8 mouse cellular contexts compared by ENCODE assay signal in genomic region chr11:97025721-97026344, GRCm38 (mm10). TPM values are rescaled to one million over a fixed set of nuclear protein-coding genes. Genes with fewer than 3 reads are reported as not detected.
DNase-seq lines count a peak whose midpoint lies in the region; ATAC-seq lines count a peak whose summit lies in the region.

No protein-coding gene starts in this region.

- intact Hi-C loops in gastrocnemius, postnatal 14 days (cut with DNase I; ENCODE audit: low total_unique reads) = loop anchor here (2.0 to 5.0 kb wide), 2 partner anchors 41 to 114 kb away; no protein-coding TSS in a partner anchor
- intact Hi-C loops in left cerebral cortex, postnatal 14 days (cut with DNase I) = loop anchor here (1.0 kb wide), 1 partner anchor 44 kb away; the partner anchor contains the start of gene Sp2

- peak; percentile 88 for DNase-seq in adipocyte (ENCODE audit: low spot score)
- peak; percentile 94 for DNase-seq in embryo, embryonic 10 days (ENCODE audit: low spot score)
- DNase-seq in gastrocnemius, postnatal 14 days = peak; percentile 86
- peak; percentile 82 to 87 for DNase-seq in left cerebral cortex, postnatal 14 days (ENCODE audit: low spot score in 2 of 2)
- peak; percentile 88 for DNase-seq in right cerebral cortex, postnatal 14 days
- DNase-seq in urinary bladder, postnatal 4 days (ENCODE audit: low spot score in 2 of 2) = peak; percentile 80 to 93

- peak; percentile 63 for ATAC-seq in inflammation-experienced regulatory T-cells, adult 6 months
- ATAC-seq in megakaryocyte-erythroid progenitor cell, adult 5-6 weeks (replicated peaks; ENCODE audit: low FRiP score, low TSS enrichment, poor library complexity, severe bottlenecking) = peak; percentile 67

RNA-seq across cellular contexts. Expression of gene Scrn2, which starts 3.9 kb away (rescaled TPM):
- total RNA-seq in gastrocnemius, postnatal 14 days (2021) = 10 to 100 TPM in 1 of 2 experiments, 1 to 10 TPM in 1; 8.9 to 10.4 TPM
- 1 to 10 TPM; 6.2 to 8.8 (median 6.5) TPM for polyA plus RNA-seq in inflammation-experienced regulatory T-cells, adult 6 months (2017; shearing (Covaris generic))
- 1 to 10 TPM; 2.7 to 3.0 TPM for total RNA-seq in left cerebral cortex, postnatal 14 days (2021)
- 12.4 and 17.7 TPM in 2 replicates for total RNA-seq in megakaryocyte-erythroid progenitor cell, adult 5-6 weeks (2014; fragmentation: Nextera tagmentation)
- total RNA-seq in megakaryocyte-erythroid progenitor cell, adult 5-6 weeks (2017) = 26.1 and 32.6 TPM in 2 replicates

RNA-seq across cellular contexts. Expression of gene Sp6, which starts 12.6 kb away (rescaled TPM):
- total RNA-seq in gastrocnemius, postnatal 14 days (2021) = under 1 TPM; 0.10 to 0.11 TPM
- polyA plus RNA-seq in inflammation-experienced regulatory T-cells, adult 6 months (2017; shearing (Covaris generic)) = 1 to 10 TPM in 1 of 3 experiments, under 1 TPM in 1, not detected in 1; 0.19 to 2.7 TPM
- total RNA-seq in left cerebral cortex, postnatal 14 days (2021) = 1 to 10 TPM; 2.6 to 2.7 TPM
- total RNA-seq in megakaryocyte-erythroid progenitor cell, adult 5-6 weeks (2014; fragmentation: Nextera tagmentation) = 0.28 TPM in 1 of 2 replicates, not detected in the other
- total RNA-seq in megakaryocyte-erythroid progenitor cell, adult 5-6 weeks (2017) = 0.38 TPM in 1 of 2 replicates, not detected in the other

RNA-seq across cellular contexts. Expression of gene Lrrc46, which starts 15.4 kb away (rescaled TPM):
- not detected for total RNA-seq in gastrocnemius, postnatal 14 days (2021)
- polyA plus RNA-seq in inflammation-experienced regulatory T-cells, adult 6 months (2017; shearing (Covaris generic)) = not detected
- under 1 TPM; 0.26 to 0.74 TPM for total RNA-seq in left cerebral cortex, postnatal 14 days (2021)
- total RNA-seq in megakaryocyte-erythroid progenitor cell, adult 5-6 weeks (2014; fragmentation: Nextera tagmentation) = 1.7 TPM in 1 of 2 replicates, not detected in the other
- 0.11 TPM in 1 of 2 replicates, not detected in the other for total RNA-seq in megakaryocyte-erythroid progenitor cell, adult 5-6 weeks (2017)

RNA-seq across cellular contexts. Expression of gene Mrpl10, which starts 15.5 kb away (rescaled TPM):
- 10 to 100 TPM; 39.8 to 44.0 TPM for total RNA-seq in gastrocnemius, postnatal 14 days (2021)
- 10 to 100 TPM; 61.1 to 66.7 (median 63.2) TPM for polyA plus RNA-seq in inflammation-experienced regulatory T-cells, adult 6 months (2017; shearing (Covaris generic))
- total RNA-seq in left cerebral cortex, postnatal 14 days (2021) = 10 to 100 TPM; 69.0 to 69.8 TPM
- total RNA-seq in megakaryocyte-erythroid progenitor cell, adult 5-6 weeks (2014; fragmentation: Nextera tagmentation) = 38.6 and 49.6 TPM in 2 replicates
- 23.6 and 24.8 TPM in 2 replicates for total RNA-seq in megakaryocyte-erythroid progenitor cell, adult 5-6 weeks (2017)

RNA-seq across cellular contexts. Expression of gene Osbpl7, which starts 24.6 kb away (rescaled TPM):
- total RNA-seq in gastrocnemius, postnatal 14 days (2021) = 1 to 10 TPM; 2.7 to 3.3 TPM
- 10 to 100 TPM; 22.8 to 30.5 (median 25.3) TPM for polyA plus RNA-seq in inflammation-experienced regulatory T-cells, adult 6 months (2017; shearing (Covaris generic))
- 10 to 100 TPM; 10.5 to 12.3 TPM for total RNA-seq in left cerebral cortex, postnatal 14 days (2021)
- total RNA-seq in megakaryocyte-erythroid progenitor cell, adult 5-6 weeks (2014; fragmentation: Nextera tagmentation) = 14.2 and 15.0 TPM in 2 replicates
- total RNA-seq in megakaryocyte-erythroid progenitor cell, adult 5-6 weeks (2017) = 23.5 and 25.3 TPM in 2 replicates

Comparison
In these comparisons a context has a peak if more than half of its experiments do, and no peak if none do; other contexts are left out.
1. Peak in every context shown above with its lines: DNase-seq and ATAC-seq.